Mouse (Mus musculus): ENCODE measurements at regions not wholly inside any gene's neighbourhood (a gene's known extent, or its start where the extent isn't known, plus 50 kb on each side); places are given as distances from the start of the nearest gene placed in this dataset.

GRCm38 (mm10) chr5:106392213-106392612 lies 65.8 kb downstream of the Barhl2 start:
- ATAC-seq (replicated peaks; ENCODE audit: poor library complexity) = no peak

- no peak for ATAC-seq (replicated peaks; ENCODE audit: poor library complexity)
Observed at GRCm38 (mm10) chr5:106386621-106387020, 71.3 kb downstream of the Barhl2 start.

- ATAC-seq (replicated peaks; ENCODE audit: poor library complexity) = no peak
Observed at GRCm38 (mm10) chr5:106385838-106386237, 72.1 kb downstream of the Barhl2 start.

GRCm38 (mm10) chr5:106385219-106385618 lies 72.7 kb downstream of the Barhl2 start:
- ATAC-seq (replicated peaks; ENCODE audit: poor library complexity) = no peak

- ATAC-seq (replicated peaks; ENCODE audit: poor library complexity) = no peak
Observed at GRCm38 (mm10) chr5:106384138-106384770, 73.7 kb downstream of the Barhl2 start.

GRCm38 (mm10) chr5:106381919-106382318 lies 76.0 kb downstream of the Barhl2 start:
- no peak for ATAC-seq (replicated peaks; ENCODE audit: poor library complexity)

GRCm38 (mm10) chr5:106380631-106381285 lies 77.2 kb downstream of the Barhl2 start:
- no peak for ATAC-seq (replicated peaks; ENCODE audit: poor library complexity)

GRCm38 (mm10) chr5:106376781-106377525 lies 81.0 kb downstream of the Barhl2 start:
- no peak for ATAC-seq (replicated peaks; ENCODE audit: poor library complexity)

GRCm38 (mm10) chr5:106367831-106368230 lies 90.1 kb downstream of the Barhl2 start:
- no peak for ATAC-seq (replicated peaks; ENCODE audit: poor library complexity)

GRCm38 (mm10) chr5:106367312-106367711 lies 90.7 kb downstream of the Barhl2 start:
- no peak for ATAC-seq (replicated peaks; ENCODE audit: poor library complexity)

GRCm38 (mm10) chr5:106366006-106366405 lies 92.0 kb downstream of the Barhl2 start:
- no peak for ATAC-seq (replicated peaks; ENCODE audit: poor library complexity)

GRCm38 (mm10) chr5:106365094-106365493 lies 92.9 kb downstream of the Barhl2 start:
- peak; percentile 46; the same call in 1 of the 2 replicates for ATAC-seq (replicated peaks; ENCODE audit: poor library complexity)

- ATAC-seq (replicated peaks; ENCODE audit: poor library complexity) = no peak
Observed at GRCm38 (mm10) chr5:106351348-106351747, 106.6 kb downstream of the Barhl2 start.

GRCm38 (mm10) chr5:106349851-106350515 lies 108.0 kb downstream of the Barhl2 start:
- ATAC-seq (replicated peaks; ENCODE audit: poor library complexity) = no peak

- no peak for ATAC-seq (replicated peaks; ENCODE audit: poor library complexity)
Observed at GRCm38 (mm10) chr5:106344308-106344707, 113.7 kb downstream of the Barhl2 start.

GRCm38 (mm10) chr5:106343601-106344000 lies 114.4 kb downstream of the Barhl2 start:
- no peak for ATAC-seq (replicated peaks; ENCODE audit: poor library complexity)

GRCm38 (mm10) chr5:106341361-106341760 lies 116.6 kb downstream of the Barhl2 start:
- ATAC-seq (replicated peaks; ENCODE audit: poor library complexity) = no peak

GRCm38 (mm10) chr5:106335639-106336038 lies 122.3 kb downstream of the Barhl2 start:
- no peak for ATAC-seq (replicated peaks; ENCODE audit: poor library complexity)

- ATAC-seq (replicated peaks; ENCODE audit: poor library complexity) = no peak
Observed at GRCm38 (mm10) chr5:106327592-106328150, 130.3 kb downstream of the Barhl2 start.

GRCm38 (mm10) chr5:106322574-106323215 lies 135.3 kb downstream of the Barhl2 start:
- no peak for ATAC-seq (replicated peaks; ENCODE audit: poor library complexity)

GRCm38 (mm10) chr5:106321426-106321825 lies 136.5 kb downstream of the Barhl2 start:
- ATAC-seq (replicated peaks; ENCODE audit: poor library complexity) = no peak

Data from megakaryocyte progenitor cell, adult 5-6 weeks (primary cell).